Mouse (Mus musculus) liver, embryonic 16.5 days (tissue): ENCODE data around the gene Mecom. TPM values are rescaled to one million over a fixed set of nuclear protein-coding genes. Genes with fewer than 3 reads are reported as not detected.

Experiments
- ATAC-seq: fragments of 200-750 bp; cut with Nextera tagmentation; 2 replicates; pipeline ENCODE4 v1.8.0; 2017; ENCODE audit warnings: low read depth, mild to moderate bottlenecking, moderate number of reproducible peaks, moderate library complexity
- H3K27ac ChIP-seq: fragments of 300-500 bp; sonication (generic); 2 replicates; pipeline ENCODE4 v1.5.1; 2014; ENCODE audit warnings: mild to moderate bottlenecking, low read length
- H3K27me3 ChIP-seq: fragments of 300-500 bp; sonication (generic); 2 replicates; pipeline ENCODE4 v1.6.1; 2014; ENCODE audit warnings: low read depth, low read length, mixed read lengths; ENCODE audit not compliant: control insufficient read depth, insufficient read depth
- H3K36me3 ChIP-seq: fragments of 300-500 bp; sonication (generic); 2 replicates; pipeline ENCODE4 v1.6.1; 2014; ENCODE audit warnings: mild to moderate bottlenecking; ENCODE audit not compliant: control insufficient read depth, insufficient read depth
- H3K4me1 ChIP-seq: fragments of 300-500 bp; sonication (generic); 2 replicates; pipeline ENCODE4 v1.6.1; 2014; ENCODE audit warnings: low read depth, low read length, mixed read lengths; ENCODE audit not compliant: control insufficient read depth
- H3K4me2 ChIP-seq: fragments of 300-500 bp; sonication (generic); 2 replicates; pipeline ENCODE4 v1.6.1; 2014; ENCODE audit warnings: low read depth, low read length, mixed read lengths
- H3K4me3 ChIP-seq: fragments of 300-500 bp; sonication (generic); 2 replicates; pipeline ENCODE4 v1.5.1; 2014; ENCODE audit warnings: low read depth, mild to moderate bottlenecking, low read length
- H3K9ac ChIP-seq: fragments of 300-500 bp; sonication (generic); 2 replicates; pipeline ENCODE4 v1.6.1; 2014; ENCODE audit warnings: low read depth, low read length
- H3K9me3 ChIP-seq: fragments of 300-500 bp; sonication (generic); replicated peaks from 2 replicates; pipeline ENCODE4 v1.6.1; 2016; ENCODE audit warnings: low read length; ENCODE audit not compliant: control insufficient read depth
- WGBS: fragments of 180-500 bp; shearing (Covaris S2); extraction: QIAGEN DNeasy Blood & Tissue Kit; methylation state at CpG from one replicate; pipeline ENCODE4 v1.1.7; 2014; ENCODE audit not compliant: insufficient replicate concordance; 5-methylcytosine and 5-hydroxymethylcytosine counted together
- polyA plus RNA-seq: library from polyadenylated mRNA; unstranded; fragments of >200 nt; fragmentation: Nextera tagmentation; extraction: Ambion mirVana; gene quantifications from 2 replicates; pipeline ENCODE4 v1.2.1, GENCODE M21; 2015

The Mecom gene
- polyA plus RNA-seq, 1 experiment from 2014 or later: 1.0 TPM

DNA sequence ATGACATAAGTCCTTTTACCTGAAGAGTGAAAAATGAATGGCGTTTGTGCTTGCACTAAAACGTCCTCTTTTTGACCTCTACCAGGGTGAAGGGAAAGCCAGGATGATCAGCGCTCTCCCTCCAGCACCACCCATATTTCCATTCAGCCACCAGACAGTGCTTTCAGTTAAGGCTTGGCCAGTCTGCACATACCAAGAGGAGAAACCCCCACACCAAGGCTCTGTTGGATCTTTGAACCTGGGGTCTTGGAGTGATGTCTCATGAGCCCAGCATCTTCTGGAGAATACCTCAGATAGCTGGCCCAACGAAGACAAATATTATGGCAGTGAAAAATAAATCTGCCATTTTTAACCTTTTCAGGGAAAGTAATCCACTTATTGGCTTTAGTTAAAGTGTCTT is 488.2 kb downstream of the Mecom start:
- no peak overlapping the region for H3K9ac ChIP-seq
- H3K4me1 ChIP-seq: no peaks in the 10 kb centered on the region
- no peaks in the 10 kb centered on the region for H3K27me3 ChIP-seq
- H3K36me3 ChIP-seq: no peaks in the 10 kb centered on the region
- no peak overlapping the region for H3K4me3 ChIP-seq
- WGBS: 60% methylated on average over 4 of the region's 4 CpGs
- no peak overlapping the region for H3K27ac ChIP-seq
- ATAC-seq: no peak
- no peaks in the 10 kb centered on the region for H3K9me3 ChIP-seq
- no peak overlapping the region for H3K4me2 ChIP-seq

- H3K27me3 ChIP-seq: no peaks in the 10 kb centered on the region
- no peak overlapping the region for H3K27ac ChIP-seq
- H3K4me3 ChIP-seq: no peak overlapping the region
- no peaks in the 10 kb centered on the region for H3K9me3 ChIP-seq
- no peak overlapping the region for H3K9ac ChIP-seq
- ATAC-seq: no peak
- no peaks in the 10 kb centered on the region for H3K36me3 ChIP-seq
- no peak overlapping the region for H3K4me2 ChIP-seq
- 67% methylated on average over 6 of the region's 6 CpGs for WGBS
- H3K4me1 ChIP-seq: no peaks in the 10 kb centered on the region
These were observed 496.5 kb downstream of the Mecom start for GRCm38 (mm10) chr3:30051287-30051686.

GRCm38 (mm10) chr3:30050795-30051194 is 497.0 kb downstream of the Mecom start:
- no peak overlapping the region for H3K4me3 ChIP-seq
- H3K27ac ChIP-seq: no peak overlapping the region
- ATAC-seq: no peak
- H3K9ac ChIP-seq: no peak overlapping the region
- no peak overlapping the region for H3K4me2 ChIP-seq
- no peaks in the 10 kb centered on the region for H3K4me1 ChIP-seq
- WGBS: 39% methylated on average over 5 of the region's 5 CpGs
- no peaks in the 10 kb centered on the region for H3K27me3 ChIP-seq
- no peaks in the 10 kb centered on the region for H3K36me3 ChIP-seq
- H3K9me3 ChIP-seq: no peaks in the 10 kb centered on the region

GRCm38 (mm10) chr3:30048792-30049191 is 499.0 kb downstream of the Mecom start:
- Histone ChIP-seq H3K9me3 (no peaks in the 10 kb centered on the region), H3K27ac (no peak overlapping the region), H3K4me1 (no peaks in the 10 kb centered on the region), H3K4me3 (no peak overlapping the region), H3K27me3 (no peaks in the 10 kb centered on the region), H3K36me3 (no peaks in the 10 kb centered on the region), H3K4me2 (no peak overlapping the region), H3K9ac (no peak overlapping the region)
- ATAC-seq: no peak
- 42% methylated on average over 5 of the region's 5 CpGs for WGBS

- H3K27ac ChIP-seq: no peak overlapping the region
- H3K9ac ChIP-seq: no peak overlapping the region
- H3K4me3 ChIP-seq: no peak overlapping the region
- no peaks in the 10 kb centered on the region for H3K27me3 ChIP-seq
- 31% methylated on average over 4 of the region's 4 CpGs for WGBS
- no peak overlapping the region for H3K4me2 ChIP-seq
- H3K36me3 ChIP-seq: no peaks in the 10 kb centered on the region
- H3K4me1 ChIP-seq: no peaks in the 10 kb centered on the region
- ATAC-seq: no peak
- no peaks in the 10 kb centered on the region for H3K9me3 ChIP-seq
These were observed 499.7 kb downstream of the Mecom start for GRCm38 (mm10) chr3:30048157-30048556.

DNA sequence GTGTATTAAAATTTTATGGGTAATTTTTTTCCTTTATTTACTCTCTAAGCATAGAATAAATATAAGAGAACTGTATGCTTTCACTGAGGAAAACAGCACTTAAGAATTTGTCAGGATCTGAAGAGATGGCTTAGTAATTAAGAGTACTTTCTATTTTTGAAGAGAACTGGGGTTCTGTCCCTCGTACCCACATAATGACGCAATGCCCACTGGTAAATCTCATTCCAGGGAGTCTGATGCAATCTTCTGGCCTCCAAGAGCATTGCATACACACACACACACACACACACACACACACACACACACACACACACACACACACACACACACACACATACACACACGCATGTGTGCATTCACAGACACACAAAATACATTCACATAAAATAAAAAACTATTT is 504.3 kb downstream of the Mecom start:
- Histone ChIP-seq H3K4me2 (no peak overlapping the region), H3K27me3 (no peaks in the 10 kb centered on the region), H3K4me1 (no peaks in the 10 kb centered on the region), H3K9ac (no peak overlapping the region), H3K27ac (no peak overlapping the region), H3K36me3 (no peaks in the 10 kb centered on the region), H3K4me3 (no peak overlapping the region), H3K9me3 (no peaks in the 10 kb centered on the region)
- WGBS: 61% methylated on average over 3 of the region's 3 CpGs
- ATAC-seq: no peak

- WGBS: 61% methylated on average over 3 of the region's 3 CpGs
- H3K4me2 ChIP-seq: no peak overlapping the region
These were observed 509.3 kb downstream of the Mecom start for GRCm38 (mm10) chr3:30038545-30038944.

DNA sequence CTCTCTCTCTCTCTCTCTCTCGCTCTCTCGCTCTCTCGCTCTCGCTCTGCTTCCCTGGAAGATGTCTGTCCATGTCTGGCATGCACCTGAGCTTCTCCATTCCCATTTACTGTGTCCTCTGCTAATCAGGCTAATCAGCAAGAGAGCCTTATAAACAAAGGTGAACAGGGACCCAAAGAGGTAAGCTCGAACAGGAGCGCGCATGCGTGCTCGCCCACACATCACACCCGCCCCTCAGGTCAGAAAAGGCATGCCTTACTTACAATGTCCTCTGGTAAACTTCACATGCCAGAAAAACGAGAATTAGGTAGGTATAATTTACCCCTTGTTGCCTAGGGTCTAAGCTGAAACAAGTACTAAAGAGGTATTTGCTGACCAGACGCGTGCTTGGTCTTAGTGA is 527.8 kb downstream of the Mecom start:
- Histone ChIP-seq H3K4me1 (no peaks in the 10 kb centered on the region), H3K4me2 (no peak overlapping the region), H3K9me3 (no peaks in the 10 kb centered on the region), H3K4me3 (no peak overlapping the region), H3K27ac (no peak overlapping the region), H3K27me3 (no peaks in the 10 kb centered on the region), H3K36me3 (no peaks in the 10 kb centered on the region), H3K9ac (no peak overlapping the region)
- ATAC-seq: no peak
- WGBS: 81% methylated on average over 13 of the region's 13 CpGs

More at GRCm38 (mm10) chr3:30038545-30038944, 509.3 kb downstream of the Mecom start:
- Histone ChIP-seq H3K9ac (no peak overlapping the region), H3K27ac (no peak overlapping the region), H3K36me3 (no peaks in the 10 kb centered on the region), H3K4me3 (no peak overlapping the region), H3K9me3 (no peaks in the 10 kb centered on the region), H3K4me1 (no peaks in the 10 kb centered on the region), H3K27me3 (no peaks in the 10 kb centered on the region)
- ATAC-seq: no peak

DNA sequence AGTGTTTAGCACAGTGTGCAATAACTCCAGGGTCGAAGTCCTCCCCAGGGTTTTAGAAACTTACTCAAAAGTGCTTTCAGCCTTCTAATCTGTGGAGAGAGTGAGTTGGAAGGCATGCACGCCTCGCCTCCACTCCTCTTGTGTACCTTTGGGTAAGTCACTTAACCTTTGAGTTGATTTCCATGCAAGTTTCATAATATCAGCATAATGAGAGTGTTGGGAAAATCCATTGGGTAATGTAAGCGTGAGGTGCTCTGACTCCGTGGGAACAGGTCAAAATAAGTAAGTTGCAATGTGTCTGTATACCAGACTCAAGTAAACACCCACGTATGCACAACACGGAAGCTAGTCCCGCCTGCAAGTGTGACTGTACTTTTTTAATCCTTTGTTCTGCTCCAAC is 528.4 kb downstream of the Mecom start:
- no peaks in the 10 kb centered on the region for H3K9me3 ChIP-seq
- H3K4me3 ChIP-seq: no peak overlapping the region
- no peaks in the 10 kb centered on the region for H3K27me3 ChIP-seq
- H3K27ac ChIP-seq: no peak overlapping the region
- no peak overlapping the region for H3K9ac ChIP-seq
- 57% methylated on average over 8 of the region's 8 CpGs for WGBS
- no peak for ATAC-seq
- H3K4me1 ChIP-seq: no peaks in the 10 kb centered on the region
- no peak overlapping the region for H3K4me2 ChIP-seq
- H3K36me3 ChIP-seq: no peaks in the 10 kb centered on the region

DNA sequence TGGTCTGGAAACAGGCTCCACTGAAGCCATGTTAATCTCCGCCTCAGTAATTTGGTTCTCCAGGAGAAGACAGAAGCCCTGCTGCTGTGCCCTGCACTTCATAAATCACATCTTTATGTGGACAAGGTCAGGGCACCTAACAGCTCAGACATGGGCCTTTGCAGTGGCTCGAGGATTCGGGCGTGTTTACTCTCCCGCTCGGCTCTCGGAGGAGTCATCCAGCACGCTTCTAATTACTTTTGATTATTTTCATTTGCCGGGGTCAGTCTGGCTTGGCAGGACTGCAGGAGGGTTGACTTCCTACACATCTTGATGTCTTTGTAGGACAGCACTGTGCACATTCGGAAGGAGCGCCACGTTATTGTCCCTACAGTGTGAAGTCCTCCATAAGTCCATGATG is 529.6 kb downstream of the Mecom start:
- H3K4me2 ChIP-seq: no peak overlapping the region
- H3K27ac ChIP-seq: no peak overlapping the region
- no peaks in the 10 kb centered on the region for H3K4me1 ChIP-seq
- H3K9ac ChIP-seq: no peak overlapping the region
- no peak overlapping the region for H3K4me3 ChIP-seq
- ATAC-seq: no peak
- H3K9me3 ChIP-seq: no peaks in the 10 kb centered on the region
- WGBS: 51% methylated on average over 12 of the region's 12 CpGs
- H3K36me3 ChIP-seq: no peaks in the 10 kb centered on the region
- H3K27me3 ChIP-seq: no peaks in the 10 kb centered on the region
